Mouse (Mus musculus): ENCODE data around the gene B4galt3.
A peak's percentile ranks its signal among the peaks of the same experiment; 100 is the strongest.

Gene B4galt3

DNA sequence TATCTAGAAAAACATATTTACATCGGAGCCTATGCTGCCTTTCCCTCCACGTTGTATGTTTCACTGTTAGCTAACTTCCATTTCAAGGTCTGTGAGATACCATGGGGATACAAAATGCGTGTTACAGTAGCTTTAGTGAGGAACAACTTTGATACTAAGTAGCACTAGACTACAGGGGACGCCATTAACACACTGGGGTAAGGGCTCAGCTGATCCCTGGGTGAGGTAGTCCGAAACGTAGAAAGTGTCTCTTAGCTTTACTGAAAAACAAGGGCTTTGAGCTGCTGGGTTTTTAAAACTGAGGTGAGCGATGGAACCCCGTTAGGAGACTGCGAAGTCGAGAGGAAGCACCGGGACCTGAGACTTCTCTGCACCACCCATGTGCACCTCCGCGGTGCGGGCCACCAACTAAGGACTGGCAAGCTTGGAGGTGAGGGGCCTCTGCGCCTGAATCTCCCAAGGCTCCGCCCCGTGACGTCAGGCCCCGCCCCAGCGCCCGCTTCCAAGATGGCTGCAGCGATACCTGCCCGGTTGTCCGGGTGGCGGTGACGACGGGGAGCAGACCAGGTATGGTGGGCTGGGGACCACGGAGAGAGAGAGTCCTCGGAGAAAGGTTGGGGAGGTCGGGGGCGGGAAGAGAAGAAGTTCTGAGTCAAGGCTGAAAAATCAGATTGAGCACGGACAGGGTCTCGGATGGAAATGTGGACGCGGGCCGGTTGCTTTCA lies at the start of gene B4galt3:
Gene B4galt3, plus strand, starts transcription at position 481 of the 725 bp plus-strand sequence.
- peak; percentile 93 for DNase-seq (ENCODE audit: low read depth, low spot score)

DNA sequence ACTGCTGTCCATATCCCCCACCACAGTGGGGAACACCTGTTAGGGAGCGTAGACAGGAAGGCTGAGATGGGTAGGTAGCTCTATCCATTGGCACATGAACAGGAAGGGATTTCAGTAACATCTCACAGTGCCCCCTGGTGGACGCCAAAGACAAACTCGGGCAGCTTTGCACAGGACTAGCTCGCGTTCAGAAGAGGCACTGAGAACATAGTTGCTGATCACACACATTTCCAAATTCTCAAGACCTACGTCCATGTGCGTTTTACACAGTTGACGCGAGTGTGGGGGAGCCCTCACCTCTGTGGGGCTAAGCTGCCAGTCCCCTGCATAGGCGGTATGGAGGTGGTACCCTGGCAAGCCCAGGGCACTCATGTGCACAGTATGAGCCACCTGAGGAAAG lies 49.3 kb upstream of the B4galt3 start:
- DNase-seq (ENCODE audit: low read depth, low spot score) = peak; percentile 87

DNA sequence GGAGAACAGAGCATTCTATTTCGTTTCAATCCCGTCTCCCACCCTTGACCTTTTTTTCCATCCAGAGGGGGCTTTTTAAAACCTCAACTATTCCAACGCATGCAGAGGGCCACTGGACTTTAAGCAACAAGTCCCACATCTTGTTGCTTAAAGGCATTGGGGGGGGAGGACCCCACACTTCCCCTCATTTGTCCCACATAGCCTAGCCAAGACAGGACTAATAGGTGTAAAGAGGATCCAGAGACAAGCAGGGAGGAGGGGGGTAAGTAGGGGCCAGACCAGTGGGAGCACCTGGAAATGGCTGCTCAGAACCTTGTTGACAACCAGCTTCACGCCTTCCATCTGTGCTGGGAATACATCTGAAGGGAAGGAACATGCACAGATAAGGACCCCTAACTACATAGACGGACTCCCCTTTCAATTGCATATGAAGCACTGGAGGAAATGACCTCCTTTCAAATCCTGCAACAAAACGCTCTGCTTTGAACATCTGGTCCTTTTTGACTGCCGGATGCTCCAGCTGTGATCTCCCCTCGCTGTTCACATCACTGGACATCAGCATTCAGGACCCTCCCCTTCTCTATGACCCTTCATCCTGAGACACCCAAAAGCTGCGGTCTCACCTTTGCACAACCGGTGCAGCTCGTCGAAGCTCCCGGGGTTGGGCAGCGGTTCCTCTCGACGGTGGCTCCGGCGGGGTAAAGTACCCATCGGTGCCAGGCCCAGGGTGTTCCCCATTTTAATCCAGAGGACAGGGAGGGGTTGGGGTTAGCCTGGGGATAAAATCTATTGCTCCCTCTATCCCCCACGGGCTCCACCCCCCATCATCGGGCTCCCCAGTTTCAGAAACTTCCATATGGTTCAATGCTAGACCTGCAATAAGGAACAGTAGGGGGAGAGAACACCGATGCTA lies 48.6 kb upstream of the B4galt3 start:
- DNase-seq (ENCODE audit: low read depth, low spot score) = peak; percentile 55

DNA sequence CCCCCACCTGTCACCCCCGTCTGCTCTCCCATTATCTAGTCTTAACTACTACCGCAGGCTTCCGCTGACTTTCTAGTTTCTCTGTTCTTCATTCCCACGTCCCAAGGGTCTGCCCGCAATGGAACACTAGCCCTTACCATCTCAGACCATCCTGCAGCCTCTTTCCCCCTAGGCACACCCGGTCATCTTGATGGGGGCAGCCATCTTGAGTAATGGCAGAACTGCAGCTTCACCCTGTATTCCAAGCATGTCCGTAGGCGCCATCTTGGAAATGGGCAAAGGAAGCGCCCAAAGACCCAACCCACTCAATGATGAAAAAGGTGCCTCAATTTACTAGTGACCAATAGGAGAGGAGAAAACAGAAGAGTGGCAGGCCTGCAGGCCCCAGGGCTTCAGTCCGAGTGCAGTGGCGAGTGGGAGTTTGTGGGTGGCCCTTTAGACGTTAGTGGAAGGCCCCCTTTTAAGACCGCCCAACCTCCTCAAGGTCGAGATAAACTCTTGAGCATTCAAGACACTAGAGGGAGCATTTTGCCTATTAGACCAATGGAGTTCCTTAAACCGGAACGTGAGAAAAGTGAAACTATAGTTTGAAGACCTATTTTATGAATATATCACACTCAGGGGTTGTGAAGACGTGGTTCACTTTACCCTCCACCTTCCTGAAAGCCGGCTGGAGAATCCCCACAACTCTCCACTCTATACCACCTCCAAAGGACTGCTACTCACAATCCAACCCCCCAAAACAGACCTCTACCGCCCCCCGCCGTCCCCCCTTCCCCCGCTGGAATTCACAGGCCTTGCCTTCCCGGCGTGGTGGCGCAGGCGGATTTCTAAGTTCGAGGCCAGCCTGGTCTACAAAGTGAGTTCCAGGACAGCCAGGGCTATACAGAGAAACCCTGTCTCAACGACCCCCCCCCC lies 47.6 kb upstream of the B4galt3 start, which contains the start of gene Tomm40l:
Gene Tomm40l, minus strand, starts transcription at position 277 of the 918 bp plus-strand sequence.
- peak; percentile 98 for DNase-seq (ENCODE audit: low read depth, low spot score)

DNA sequence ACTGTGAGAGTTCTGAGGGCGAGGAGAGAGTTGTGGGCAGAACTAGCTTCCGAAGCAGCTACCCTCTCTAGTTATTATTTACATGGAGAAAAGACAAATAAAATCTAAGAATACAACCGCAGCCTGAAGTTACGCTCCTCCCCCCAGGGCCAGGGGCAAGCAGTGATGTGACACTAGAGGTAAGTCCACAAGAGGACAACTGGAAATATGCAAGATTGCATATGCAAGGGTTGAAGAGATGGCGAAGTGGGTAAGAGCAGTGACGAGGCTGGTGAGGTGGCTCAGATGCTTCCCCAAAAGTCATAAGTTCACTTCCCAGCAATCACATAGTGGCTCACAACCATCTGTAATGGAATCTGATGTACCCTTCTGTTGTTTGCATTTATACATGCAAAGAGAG lies 47.0 kb upstream of the B4galt3 start:
- peak; percentile 30 for DNase-seq (ENCODE audit: low read depth, low spot score)

DNA sequence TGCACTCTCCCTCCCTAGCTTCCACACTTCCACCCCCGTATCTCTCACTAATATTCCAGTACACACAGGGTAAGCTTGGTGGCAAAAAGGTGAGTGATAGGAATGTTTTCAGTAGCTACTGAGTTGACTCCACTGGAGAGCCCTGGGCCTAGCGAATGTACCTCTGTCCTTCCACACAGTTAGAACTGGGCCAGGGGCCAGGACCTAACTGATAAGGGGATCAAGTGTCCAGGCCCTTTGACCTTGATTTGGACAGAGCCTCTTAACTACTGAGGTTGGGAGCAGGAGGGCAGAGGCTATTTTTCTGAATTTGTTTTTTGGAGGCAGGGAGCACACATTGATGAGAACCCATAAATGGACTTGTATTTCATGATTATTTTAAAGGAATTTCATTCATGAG lies 46.3 kb upstream of the B4galt3 start:
- DNase-seq (ENCODE audit: low read depth, low spot score) = no peak

DNA sequence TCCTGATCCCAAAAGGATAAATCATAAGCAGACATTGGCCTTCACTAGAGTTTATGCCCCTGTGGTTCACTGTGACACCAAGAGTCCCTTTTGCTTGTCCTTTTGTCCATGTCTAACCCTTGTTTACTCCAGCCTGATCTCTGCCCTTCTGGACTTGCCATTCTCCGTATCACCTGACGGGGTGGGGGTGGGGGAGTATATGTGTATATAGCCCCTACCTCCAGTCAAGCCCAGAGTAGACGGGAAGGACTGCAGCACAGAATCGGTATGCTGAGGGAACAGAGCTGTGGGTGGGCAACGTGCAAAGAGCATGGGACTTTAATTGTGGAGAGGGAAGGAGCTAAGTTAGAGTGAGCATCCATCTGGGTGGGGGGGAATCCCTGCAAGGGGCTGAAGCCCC lies 45.3 kb upstream of the B4galt3 start, which contains the start of gene Apoa2:
Gene Apoa2, plus strand, starts transcription at position 198 of the 400 bp plus-strand sequence.
- DNase-seq (ENCODE audit: low read depth, low spot score) = no peak

DNA sequence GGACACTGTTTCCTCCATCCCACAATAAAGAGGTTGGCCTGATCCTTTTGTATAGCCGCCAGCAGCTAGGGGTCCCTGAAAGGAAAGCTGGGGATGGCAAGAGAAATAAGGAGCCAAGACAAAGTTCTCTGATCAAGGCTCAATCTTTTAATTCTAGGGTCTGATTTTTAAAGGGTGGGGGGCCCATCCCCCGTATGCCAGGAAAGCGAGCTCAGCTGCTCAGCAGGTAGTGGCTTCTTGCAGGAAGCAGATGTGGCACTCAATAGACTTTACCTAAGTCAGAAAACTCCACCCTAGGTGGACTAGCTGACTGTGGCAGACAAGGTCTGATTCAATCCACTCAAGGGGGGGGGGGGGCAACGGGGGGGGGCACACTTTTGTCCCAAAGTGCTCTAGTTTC lies 43.3 kb upstream of the B4galt3 start:
- DNase-seq (ENCODE audit: low read depth, low spot score) = no peak

DNA sequence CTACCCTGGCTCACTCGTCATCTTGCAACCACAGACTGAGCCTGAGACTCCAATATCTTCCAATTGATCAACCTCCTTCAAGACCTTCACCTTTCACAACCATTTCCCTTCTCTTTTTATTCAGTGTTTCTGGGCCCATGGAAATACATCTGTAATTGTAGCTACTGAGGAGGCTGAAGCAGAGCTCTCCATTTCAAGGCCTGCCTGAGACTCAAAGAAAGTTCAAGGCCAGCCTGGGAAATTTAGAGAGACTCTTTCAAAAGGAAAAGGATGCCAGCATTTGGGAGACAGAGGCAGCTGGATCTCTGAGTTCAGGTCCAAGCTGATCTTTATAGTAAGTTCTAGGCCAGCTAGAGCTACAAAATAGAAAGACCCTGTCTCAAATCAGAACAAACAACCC lies 42.2 kb upstream of the B4galt3 start:
- no peak for DNase-seq (ENCODE audit: low read depth, low spot score)

DNA sequence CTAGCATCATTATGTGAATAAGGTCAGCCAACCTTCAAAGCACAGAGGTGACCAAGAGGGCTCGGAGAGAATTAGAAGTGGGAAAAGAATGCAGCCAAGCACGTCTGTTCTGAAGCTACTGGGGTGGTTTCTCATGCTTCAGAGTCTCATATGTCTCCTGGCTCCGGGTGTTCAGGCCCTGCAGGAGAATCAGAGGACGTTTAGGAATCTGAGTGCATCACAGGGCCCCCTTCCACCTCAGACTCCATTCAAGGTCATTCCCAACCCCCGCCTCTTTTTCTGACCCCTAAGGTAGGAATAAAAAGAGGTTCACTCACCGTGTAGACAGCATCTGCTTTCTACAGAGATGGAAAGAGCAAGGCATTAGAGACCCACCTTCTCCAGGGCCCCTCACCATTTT lies 40.4 kb upstream of the B4galt3 start:
- DNase-seq (ENCODE audit: low read depth, low spot score) = no peak

DNA sequence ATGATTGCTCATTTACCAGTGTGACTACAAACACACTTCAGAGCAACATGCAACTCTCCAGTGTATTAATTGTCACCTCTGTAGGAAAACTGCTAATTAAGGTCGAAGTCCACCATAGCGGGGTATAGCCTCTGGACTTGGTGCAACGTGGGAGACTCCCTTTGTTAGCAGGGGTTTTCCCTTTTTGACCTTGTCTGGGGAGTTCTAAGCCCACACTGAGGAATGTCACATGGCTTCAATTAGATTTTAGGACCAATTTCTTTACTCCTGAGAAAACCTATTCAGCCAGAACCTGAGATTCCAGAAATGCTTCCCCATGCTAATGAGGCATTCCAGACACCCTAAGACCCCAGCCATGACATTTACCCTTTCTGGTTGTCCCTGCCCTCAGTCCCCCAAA lies 39.9 kb upstream of the B4galt3 start:
- no peak for DNase-seq (ENCODE audit: low read depth, low spot score)

DNA sequence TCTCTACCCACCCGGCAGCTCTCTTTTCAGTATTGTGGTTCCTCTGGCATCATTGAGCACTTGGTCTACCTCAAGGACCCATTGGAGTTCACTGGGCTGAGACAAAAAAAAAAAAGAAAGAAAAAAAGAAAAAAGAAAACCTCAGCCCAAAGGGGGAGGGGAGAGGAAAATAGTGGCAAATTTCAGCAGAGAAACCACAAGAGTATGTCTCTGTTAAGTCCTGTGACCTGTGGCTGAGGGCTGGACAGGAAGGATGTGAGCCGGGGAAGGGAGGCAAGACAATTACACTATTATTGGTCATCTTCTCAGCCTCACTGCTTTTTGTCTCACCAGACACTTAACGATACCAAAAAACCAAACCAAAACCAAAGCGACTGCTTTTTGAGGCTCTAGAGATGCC lies 38.3 kb upstream of the B4galt3 start:
- no peak for DNase-seq (ENCODE audit: low read depth, low spot score)

DNA sequence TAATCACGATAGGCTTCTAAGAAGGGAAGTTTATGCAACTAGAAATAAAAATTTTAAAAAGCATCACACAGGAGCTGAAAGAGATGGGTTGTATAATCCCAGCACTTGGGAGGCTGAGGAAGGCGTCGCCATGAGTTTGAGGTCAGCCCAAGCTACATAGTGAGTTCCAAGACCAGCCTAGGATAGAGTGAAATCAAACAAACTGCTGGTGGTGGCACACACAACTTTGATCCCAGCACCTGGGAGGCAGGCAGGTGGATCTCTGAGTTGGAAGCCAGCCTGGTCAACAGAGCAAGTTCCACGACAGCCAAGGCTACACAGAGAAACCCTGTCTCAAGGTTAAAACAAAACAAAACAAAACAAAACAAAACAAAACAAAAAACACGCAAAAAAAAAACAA lies 37.8 kb upstream of the B4galt3 start:
- DNase-seq (ENCODE audit: low read depth, low spot score) = no peak

DNA sequence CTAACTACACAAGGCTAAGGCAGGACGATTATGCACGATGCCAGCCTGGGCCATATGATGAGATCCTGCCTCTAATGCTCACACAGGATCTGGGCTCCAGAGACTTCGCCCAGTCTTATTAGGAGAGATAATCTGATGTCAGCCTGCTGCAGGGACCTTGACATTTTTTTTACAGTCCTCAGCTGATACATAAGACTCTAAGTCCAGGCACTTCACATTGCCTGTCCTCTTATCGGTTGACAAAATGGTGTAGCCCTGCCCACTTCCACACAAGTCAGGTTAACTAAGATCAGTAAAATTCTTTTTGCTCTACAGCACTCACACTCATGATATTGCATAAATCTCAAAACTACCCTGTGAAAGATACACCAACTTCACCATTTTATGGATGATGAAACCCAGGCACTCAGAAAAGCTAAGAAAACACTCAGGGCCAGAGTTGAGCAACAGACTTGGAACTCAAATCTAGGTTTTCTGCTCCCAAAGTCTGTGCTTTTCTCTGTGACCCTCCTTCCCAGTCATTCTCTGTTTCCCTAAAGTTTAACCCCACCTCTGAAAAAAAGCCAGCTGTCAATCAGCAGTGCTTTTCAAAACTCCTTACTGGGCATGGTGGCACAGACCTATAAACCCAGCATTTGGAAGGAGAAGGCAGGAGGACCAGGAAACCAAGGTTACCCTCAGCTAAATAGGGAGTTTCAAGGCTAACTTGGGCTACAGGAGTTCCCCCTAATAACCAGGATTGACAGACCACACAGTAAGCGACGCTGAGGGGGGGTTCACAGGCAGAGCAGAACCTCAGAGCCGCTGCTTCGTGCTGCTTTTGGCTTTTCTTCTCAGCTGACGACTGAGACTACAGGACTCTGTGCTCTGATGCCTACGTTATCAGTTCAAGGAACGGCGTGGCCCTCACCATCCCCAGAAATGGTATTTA lies 37.1 kb upstream of the B4galt3 start:
- DNase-seq (ENCODE audit: low read depth, low spot score) = no peak

DNA sequence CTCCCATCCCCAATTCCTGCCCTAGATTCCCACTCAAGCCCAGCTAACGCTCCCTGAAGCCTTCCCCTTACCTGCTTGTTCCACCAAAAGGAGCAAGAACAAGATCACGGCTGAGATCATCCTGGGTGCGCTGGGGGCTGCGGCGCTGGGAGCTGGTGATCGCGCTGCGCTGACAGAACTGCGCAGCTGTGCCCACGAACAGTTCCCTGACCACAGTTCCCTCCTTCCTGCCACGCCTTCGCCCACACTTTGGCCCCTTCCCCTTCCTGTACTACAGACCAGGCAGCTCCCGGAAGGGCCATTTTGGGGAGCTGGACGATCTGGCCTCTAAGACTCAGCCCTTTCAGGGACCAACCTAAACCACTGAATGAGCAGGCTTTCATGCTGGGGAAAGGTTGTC lies 36.0 kb upstream of the B4galt3 start, which contains the start of gene Fcer1g:
Gene Fcer1g, minus strand, starts transcription at position 240 of the 400 bp plus-strand sequence.
- no peak for DNase-seq (ENCODE audit: low read depth, low spot score)

DNA sequence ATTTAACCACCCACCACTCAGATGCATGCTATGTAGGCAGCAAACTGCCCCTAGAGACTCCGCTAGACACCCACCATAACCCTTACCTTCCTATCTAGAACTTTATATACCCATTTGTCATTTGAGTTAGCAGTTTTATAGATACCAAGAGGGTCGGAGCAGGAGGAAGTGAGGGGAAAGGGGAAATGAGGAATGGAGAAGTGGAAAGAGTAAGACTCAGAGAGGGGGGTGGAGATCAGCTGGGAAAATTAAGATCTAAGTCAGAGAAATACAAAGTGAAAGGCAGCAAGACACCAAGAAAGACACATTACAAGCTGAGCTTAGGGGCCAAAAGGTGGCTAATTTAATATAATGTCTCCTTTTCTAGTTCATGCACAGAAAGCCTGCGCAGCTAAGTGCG lies 35.6 kb upstream of the B4galt3 start:
- DNase-seq (ENCODE audit: low read depth, low spot score) = no peak

DNA sequence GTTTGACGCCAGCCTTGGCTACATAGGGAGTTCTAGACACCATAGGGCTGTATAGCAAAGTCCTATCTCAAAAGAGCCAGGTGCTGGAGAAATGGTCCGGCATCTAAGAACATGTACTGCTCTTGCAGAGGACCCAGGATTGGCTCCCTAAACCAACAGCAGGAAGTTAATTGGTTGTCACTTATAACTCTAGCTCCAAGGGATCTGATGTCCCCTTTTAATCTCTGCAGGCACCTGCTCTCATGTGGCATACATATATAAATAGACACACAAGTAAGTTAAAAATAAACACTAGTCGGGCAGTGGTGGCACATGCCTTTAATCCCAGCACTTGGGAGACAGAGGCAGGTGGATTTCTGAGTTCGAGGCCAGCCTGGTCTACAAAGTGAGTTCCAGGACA lies 34.3 kb upstream of the B4galt3 start:
- no peak for DNase-seq (ENCODE audit: low read depth, low spot score)

DNA sequence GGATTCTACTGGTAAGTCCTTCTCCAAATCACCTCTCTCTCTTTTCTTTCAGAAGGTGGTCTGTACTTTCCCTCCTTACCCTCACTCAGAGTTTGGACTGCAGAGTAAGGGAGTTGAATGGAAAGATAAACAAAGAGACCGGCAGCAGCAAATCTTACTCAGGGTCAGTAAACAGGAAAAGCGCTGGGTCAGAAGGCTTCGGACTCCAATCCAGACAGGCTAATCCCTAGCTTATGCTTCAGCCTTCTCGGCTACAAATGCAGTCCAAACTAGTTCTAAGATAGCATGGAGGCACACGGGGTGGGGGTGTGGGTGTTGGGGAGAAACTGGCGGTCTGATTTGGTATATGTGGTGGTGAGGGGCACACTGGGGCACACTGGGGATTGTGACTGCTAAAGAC lies 32.7 kb upstream of the B4galt3 start:
- no peak for DNase-seq (ENCODE audit: low read depth, low spot score)

DNA sequence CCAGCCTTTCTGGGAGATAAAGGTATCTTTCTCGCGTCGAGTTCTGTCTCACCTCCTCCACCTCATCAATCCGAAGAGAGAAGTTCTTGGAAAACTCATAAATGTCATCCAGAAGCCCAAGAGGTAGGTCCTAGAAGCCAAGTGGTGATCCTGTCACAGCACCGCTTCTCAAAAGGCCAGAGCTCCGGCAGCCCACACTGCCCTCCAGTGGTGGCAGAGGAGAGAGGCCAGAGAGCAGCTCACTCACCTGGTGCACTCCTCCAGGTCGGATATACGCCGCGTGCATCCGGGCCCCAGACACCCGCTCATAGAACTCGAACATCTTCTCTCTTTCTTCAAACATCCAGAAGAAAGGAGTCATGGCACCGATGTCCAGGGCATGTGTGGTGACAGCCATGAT lies 31.7 kb upstream of the B4galt3 start:
- DNase-seq (ENCODE audit: low read depth, low spot score) = peak; percentile 42

DNA sequence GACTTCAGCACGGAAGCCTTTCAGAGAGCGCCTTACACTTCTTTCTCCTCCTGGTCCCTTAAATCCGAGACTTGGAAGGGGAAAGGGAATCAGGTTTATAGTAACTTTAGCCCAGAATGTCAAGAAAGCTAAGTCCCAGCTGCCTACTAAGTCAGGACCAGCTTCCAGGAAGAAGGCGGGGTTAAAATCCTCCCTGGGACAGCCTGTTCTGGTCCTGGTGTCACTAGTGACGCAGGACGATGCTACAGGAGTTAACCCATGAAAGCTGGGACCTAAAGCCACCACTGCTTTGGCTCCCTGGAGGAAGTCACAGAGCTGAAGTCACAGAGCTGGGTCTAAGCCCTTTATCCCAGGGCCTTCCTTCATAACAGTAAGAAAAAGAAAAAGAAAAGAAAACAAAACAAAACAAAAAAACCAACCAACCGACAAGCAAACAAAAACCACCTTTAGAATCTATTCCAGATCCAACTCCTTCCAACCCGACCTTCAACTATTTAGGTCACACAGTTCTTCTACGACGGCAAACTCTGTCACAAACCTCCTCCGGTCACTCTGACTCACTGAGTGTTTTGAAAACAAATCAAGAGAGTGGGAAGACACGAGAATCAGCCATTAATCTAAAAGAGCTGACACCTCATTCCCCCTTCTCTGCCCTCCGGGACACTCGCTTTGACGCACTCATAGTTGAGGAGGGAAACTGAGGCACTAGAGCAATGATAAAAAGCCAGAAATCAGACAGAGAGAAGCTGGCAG lies 30.0 kb upstream of the B4galt3 start:
- no peak for DNase-seq (ENCODE audit: low read depth, low spot score)
